Mouse (Mus musculus) heart, adult 2 months (tissue): ENCODE measurements around the gene Rfx2.

Experiments
- CTCF ChIP-seq: fragments of 200-600 bp; IDR thresholded peaks from 2 replicates; pipeline ENCODE4 v1.8.1; 2022; ENCODE audit warnings: antibody characterized with exemption, mild to moderate bottlenecking, moderate library complexity
- EP300 ChIP-seq: fragments of 200-500 bp; IDR thresholded peaks from 2 replicates; pipeline ENCODE4 v1.6.1; 2011; ENCODE audit warnings: low read depth, low read length, control low read depth; ENCODE audit not compliant: insufficient read depth
- POLR2A ChIP-seq: fragments of 200-500 bp; IDR thresholded peaks from 2 replicates; pipeline ENCODE4 v1.6.1; 2011; ENCODE audit warnings: mild to moderate bottlenecking, low read depth, low read length, control low read depth; ENCODE audit not compliant: insufficient read depth

GRCm38 (mm10) chr17:56826718-56827117 is 4.1 kb downstream of the Rfx2 start:
- TF ChIP-seq POLR2A (no peak), CTCF (no peak), EP300 (no peak)
